Comparison of ENCODE assay signal across 8 mouse cellular contexts in the genomic region with DNA sequence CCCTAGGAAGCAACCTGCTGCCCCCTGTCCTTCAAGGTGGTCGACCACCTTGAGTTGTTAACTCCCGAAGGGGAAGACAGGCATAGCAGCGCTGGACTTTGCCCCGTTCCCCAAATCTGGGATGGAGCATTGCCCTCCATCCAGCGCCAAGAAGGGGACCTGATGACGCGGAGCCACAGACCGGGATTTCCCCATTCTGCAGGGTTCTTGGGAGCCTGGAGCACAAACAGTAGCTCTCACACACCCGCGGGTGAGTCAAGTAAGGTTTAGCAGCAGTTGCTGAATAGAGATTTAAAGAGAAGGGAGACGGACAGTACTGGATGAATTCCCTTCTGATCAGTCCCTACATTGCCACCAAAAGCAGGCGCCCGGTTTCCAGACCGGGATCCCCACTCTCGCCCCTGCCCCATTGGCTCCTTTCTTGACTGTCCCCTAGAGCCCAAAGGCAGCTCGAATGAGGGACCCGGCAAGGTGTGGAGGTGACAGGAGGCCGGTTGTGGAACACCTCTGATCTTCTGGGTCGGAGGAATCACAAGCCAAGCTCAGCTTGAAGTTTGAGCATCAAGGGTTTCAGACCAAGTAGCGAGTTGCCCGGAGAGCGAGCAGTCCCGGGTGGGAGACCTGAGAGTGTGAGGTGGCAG. TPM values are rescaled to one million over a fixed set of nuclear protein-coding genes. Genes with fewer than 3 reads are reported as not detected.
DNase-seq lines count a peak whose midpoint lies in the region; ATAC-seq lines count a peak whose summit lies in the region.

No protein-coding gene starts in this region.

- peak overlapping the region; percentile 53 for H3K4me3 ChIP-seq in heart, embryonic 11.5 days (ENCODE audit: low read depth, low read length)
- H3K4me3 ChIP-seq in forebrain, embryonic 11.5 days (ENCODE audit: low read depth, low read length), result peak overlapping the region; percentile 55
- peak overlapping the region; percentile 59 for H3K4me3 ChIP-seq in limb, embryonic 13.5 days
- H3K4me3 ChIP-seq in stomach, embryonic 14.5 days (ENCODE audit: low read depth, low read length), result peak overlapping the region; percentile 45

- no peak overlapping the region for H3K27ac ChIP-seq in heart, embryonic 11.5 days (ENCODE audit: low read depth, low read length)
- H3K27ac ChIP-seq in forebrain, embryonic 11.5 days (ENCODE audit: low read depth, low read length), result no peak overlapping the region
- H3K27ac ChIP-seq in limb, embryonic 13.5 days, result no peak overlapping the region
- H3K27ac ChIP-seq in stomach, embryonic 14.5 days (ENCODE audit: low read length), result no peak overlapping the region

- no peak for DNase-seq in heart, adult 8-10 months (ENCODE audit: low spot score)
- DNase-seq in ES-CJ7 (ENCODE audit: low read depth, low spot score), result peak; percentile 11
- peak; percentile 53 for DNase-seq in forebrain, embryonic 11.5 days (ENCODE audit: low spot score)
- no peak for DNase-seq in gastrocnemius, postnatal 36 days
- DNase-seq in kidney, adult 11 months, result no peak

- WGBS in heart, embryonic 11.5 days (ENCODE audit: insufficient replicate concordance), result 4% methylated on average over 23 of the region's 23 CpGs
- WGBS in forebrain, embryonic 11.5 days, result 3% methylated on average over 23 of the region's 23 CpGs
- WGBS in limb, embryonic 13.5 days, result 5% methylated on average over 23 of the region's 23 CpGs
- WGBS in stomach, embryonic 14.5 days, result 5% methylated on average over 23 of the region's 23 CpGs

- no peaks in the 10 kb centered on the region for H3K9me3 ChIP-seq in heart, embryonic 11.5 days (replicated peaks; ENCODE audit: control insufficient read depth, low read length)
- H3K9me3 ChIP-seq in forebrain, embryonic 11.5 days (ENCODE audit: control insufficient read depth, low read length), result no peaks in the 10 kb centered on the region
- H3K9me3 ChIP-seq in limb, embryonic 13.5 days, result no peaks in the 10 kb centered on the region
- no peaks in the 10 kb centered on the region for H3K9me3 ChIP-seq in stomach, embryonic 14.5 days (ENCODE audit: control insufficient read depth, low read depth, low read length)

- ATAC-seq in heart, embryonic 11.5 days (replicated peaks; ENCODE audit: insufficient number of reproducible peaks, low FRiP score, low TSS enrichment), result no peak
- ATAC-seq in forebrain, embryonic 11.5 days (replicated peaks; ENCODE audit: low FRiP score), result no peak; the same call in 1 of the 2 replicates
- no peak for ATAC-seq in limb, embryonic 13.5 days (ENCODE audit: low FRiP score, low read depth)
- no peak for ATAC-seq in stomach, embryonic 14.5 days (ENCODE audit: insufficient number of reproducible peaks, insufficient read depth, low FRiP score, low read depth)

- H3K27me3 ChIP-seq in heart, embryonic 11.5 days (ENCODE audit: control insufficient read depth, insufficient read depth, low read length), result peaks cover 35% of the 10 kb centered on the region
- H3K27me3 ChIP-seq in forebrain, embryonic 11.5 days (ENCODE audit: control insufficient read depth, insufficient read depth, low read length), result peaks cover 8% of the 10 kb centered on the region; the same call in 1 of the 2 replicates
- peaks cover 74% of the 10 kb centered on the region for H3K27me3 ChIP-seq in limb, embryonic 13.5 days
- peaks cover 5% of the 10 kb centered on the region; the same call in 1 of the 2 replicates for H3K27me3 ChIP-seq in stomach, embryonic 14.5 days (ENCODE audit: control insufficient read depth, insufficient read depth, low read length)

- intact Hi-C loops in gastrocnemius, postnatal 36 days (cut with DNase I), result no loop called here

- H3K4me2 ChIP-seq in heart, embryonic 11.5 days, result peak overlapping the region; percentile 82
- H3K4me2 ChIP-seq in forebrain, embryonic 11.5 days (ENCODE audit: low read depth, low read length, severe bottlenecking), result peak overlapping the region; percentile 88
- H3K4me2 ChIP-seq in limb, embryonic 13.5 days (replicated peaks), result peak overlapping the region; percentile 91
- peak overlapping the region; percentile 82 for H3K4me2 ChIP-seq in stomach, embryonic 14.5 days (replicated peaks; ENCODE audit: low read depth, low read length)

- H3K36me3 ChIP-seq in heart, embryonic 11.5 days (ENCODE audit: control insufficient read depth, insufficient read depth, low read length), result no peaks in the 10 kb centered on the region
- no peaks in the 10 kb centered on the region for H3K36me3 ChIP-seq in forebrain, embryonic 11.5 days (ENCODE audit: control insufficient read depth, insufficient read depth, low read length)
- no peaks in the 10 kb centered on the region for H3K36me3 ChIP-seq in limb, embryonic 13.5 days
- no peaks in the 10 kb centered on the region for H3K36me3 ChIP-seq in stomach, embryonic 14.5 days (ENCODE audit: control insufficient read depth, insufficient read depth, low read length)

- H3K4me1 ChIP-seq in heart, embryonic 11.5 days (ENCODE audit: control insufficient read depth, insufficient read depth, low read length), result no peaks in the 10 kb centered on the region
- H3K4me1 ChIP-seq in forebrain, embryonic 11.5 days (replicated peaks; ENCODE audit: control insufficient read depth, insufficient read depth, low read length), result no peaks in the 10 kb centered on the region
- H3K4me1 ChIP-seq in limb, embryonic 13.5 days, result peaks cover 8% of the 10 kb centered on the region
- H3K4me1 ChIP-seq in stomach, embryonic 14.5 days (ENCODE audit: control insufficient read depth, insufficient read depth, low read length), result no peaks in the 10 kb centered on the region

- H3K9ac ChIP-seq in heart, embryonic 11.5 days (ENCODE audit: low read depth, low read length), result peak overlapping the region; percentile 63
- peak overlapping the region; percentile 56 for H3K9ac ChIP-seq in forebrain, embryonic 11.5 days (ENCODE audit: low read length)
- H3K9ac ChIP-seq in limb, embryonic 13.5 days, result peak overlapping the region; percentile 43; the same call in 1 of the 2 replicates
- H3K9ac ChIP-seq in stomach, embryonic 14.5 days (replicated peaks; ENCODE audit: low read depth, low read length), result peak overlapping the region; percentile 36; the same call in 1 of the 2 replicates

RNA-seq across cellular contexts. Expression of a gene that starts 0.7 kb away (rescaled TPM):
- 3.8 and 5.5 TPM in 2 replicates for polyA plus RNA-seq in heart, embryonic 11.5 days (2014; fragmentation: Nextera tagmentation; extraction: Ambion mirVana)
- total RNA-seq in heart, adult 8-10 months (2022), result 1 to 10 TPM in 1 of 4 experiments, under 1 TPM in 3; 0.76 to 1.3 (median 0.97) TPM
- 0.91 and 1.4 TPM in 2 replicates for polyA plus RNA-seq in forebrain, embryonic 11.5 days (2014; fragmentation: Nextera tagmentation; extraction: Ambion mirVana)
- 0.91 and 0.98 TPM in 2 replicates for polyA plus RNA-seq in limb, embryonic 13.5 days (2015; fragmentation: Nextera tagmentation; extraction: Ambion mirVana)
- polyA plus RNA-seq in stomach, embryonic 14.5 days (2014; fragmentation: Nextera tagmentation; extraction: Ambion mirVana), result 7.8 and 10.8 TPM in 2 replicates
- total RNA-seq in gastrocnemius, postnatal 36 days (2021), result under 1 TPM; 0.37 to 0.64 TPM

Comparison
In these comparisons a context has a peak if more than half of its experiments do, and no peak if none do; other contexts are left out.
1. DNase-seq: peak in ES-CJ7 (single experiment) and forebrain, embryonic 11.5 days (single experiment); none in heart, adult 8-10 months (single experiment), gastrocnemius, postnatal 36 days (0 of 2) and kidney, adult 11 months (single experiment).
2. Peak in every context shown above with its lines, with median percentiles within 50 percentile points of each other: H3K4me2 ChIP-seq, H3K4me3 ChIP-seq and H3K9ac ChIP-seq.